Mouse (Mus musculus): ENCODE data around the gene Cd69. TPM values are rescaled to one million over a fixed set of nuclear protein-coding genes. Genes with fewer than 3 reads are reported as not detected.
A peak's percentile ranks its signal among the peaks of the same experiment; 100 is the strongest.

Cd69 gene
- total RNA-seq, 2 experiments from 2014 or later = 0.31 TPM; not detected in 1

DNA sequence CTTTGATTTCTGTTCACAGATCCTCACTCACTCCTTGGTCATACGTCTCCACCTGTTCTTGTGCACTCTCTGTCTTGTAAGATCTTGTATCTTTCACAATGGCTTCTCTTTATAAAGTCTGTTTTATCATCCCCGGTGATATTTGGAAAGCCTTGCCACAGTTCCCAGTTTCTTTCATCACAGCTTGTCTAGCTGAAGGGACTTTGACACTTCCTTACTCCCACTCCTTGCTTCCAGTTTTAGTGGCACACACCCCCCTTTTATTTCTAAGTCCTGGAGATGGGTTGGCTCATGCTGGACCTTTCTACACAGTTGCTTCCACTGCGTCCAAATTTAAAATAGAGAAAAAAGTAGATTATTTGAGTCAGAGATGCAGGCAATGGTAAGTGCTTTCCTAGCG lies 20.9 kb downstream of the Cd69 start:
- no peak for DNase-seq
- intact Hi-C loops (cut with DNase I) = no loop called here

DNA sequence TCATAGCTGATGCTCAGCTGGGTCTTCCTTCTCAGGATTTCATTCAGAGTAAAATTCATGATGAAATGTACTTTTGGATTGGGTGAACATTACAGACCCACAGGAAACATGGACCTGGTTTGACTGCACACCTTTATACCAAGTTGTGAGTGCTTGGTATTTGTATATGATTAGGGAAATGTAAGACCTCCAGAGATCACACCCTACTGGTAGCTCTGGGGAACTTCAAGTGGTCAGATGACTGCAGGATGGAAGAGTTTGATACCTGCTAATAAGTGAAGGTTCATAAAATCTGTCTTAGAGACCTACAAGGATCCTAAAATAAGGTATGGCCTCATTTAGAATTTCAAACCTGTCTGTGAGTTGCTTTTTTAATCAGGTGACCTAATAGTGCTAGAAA lies 27.0 kb downstream of the Cd69 start:
- no peak for DNase-seq
- intact Hi-C loops (cut with DNase I) = loop anchor here (2.0 kb wide), 1 partner anchor 157 kb away; no protein-coding TSS in a partner anchor

DNA sequence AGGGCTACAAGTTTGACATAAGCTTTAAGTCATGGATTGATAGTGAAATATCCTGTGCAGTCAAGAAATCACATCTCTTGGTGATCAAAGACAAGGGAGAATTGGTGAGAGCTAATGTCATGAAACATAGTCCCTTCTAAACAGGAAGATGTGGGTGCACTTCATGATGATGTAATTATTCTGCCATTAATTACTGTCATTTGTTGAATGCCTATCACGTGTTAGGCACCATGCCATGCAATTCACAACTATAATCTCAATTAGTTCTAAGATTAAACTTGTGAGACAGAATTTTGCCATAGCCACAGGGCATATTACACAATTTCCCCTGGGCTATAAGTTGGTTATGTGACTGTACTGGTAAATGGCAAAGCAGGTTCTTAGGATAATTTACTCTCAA lies 28.2 kb downstream of the Cd69 start:
- intact Hi-C loops (cut with DNase I) = no loop called here
- DNase-seq = no peak

DNA sequence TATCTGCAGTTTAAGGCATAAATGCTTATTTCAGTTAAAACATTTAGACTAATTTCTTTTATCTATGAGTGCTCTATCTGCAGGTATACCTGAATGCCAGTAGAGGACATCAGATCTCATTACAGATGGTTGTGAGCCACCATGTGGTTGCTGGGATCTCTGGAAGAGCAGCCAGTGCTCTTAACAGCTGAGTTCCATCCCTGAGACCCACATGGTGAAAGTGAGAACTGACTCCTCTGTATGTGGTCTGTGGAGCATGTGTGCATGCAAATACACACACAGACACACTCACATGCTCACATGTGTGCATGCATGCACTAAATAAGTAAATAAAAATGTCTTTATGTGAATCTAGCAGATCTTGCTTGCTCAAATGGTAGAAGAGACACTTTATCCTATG lies 29.4 kb downstream of the Cd69 start:
- DNase-seq = no peak
- intact Hi-C loops (cut with DNase I) = loop anchor here (2.0 kb wide), 1 partner anchor 149 kb away; no protein-coding TSS in a partner anchor

DNA sequence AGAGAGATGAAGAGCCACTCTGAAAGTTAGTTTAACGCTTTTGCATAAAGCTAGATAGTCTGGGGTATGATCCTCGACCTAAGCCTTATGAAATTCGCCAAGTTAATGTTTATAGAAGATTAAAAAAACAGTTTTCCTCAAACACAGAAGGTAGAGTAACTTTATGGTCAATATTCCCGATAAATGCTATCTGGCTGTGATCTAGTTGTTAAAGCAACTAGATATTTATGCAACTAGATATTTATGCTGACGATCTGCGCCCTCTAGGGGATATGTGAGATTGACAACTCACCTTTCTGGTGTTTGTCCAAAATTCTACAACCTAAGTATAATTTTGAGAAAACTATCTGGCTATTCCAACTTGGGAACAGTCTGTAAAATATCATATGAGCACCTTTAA lies 33.3 kb downstream of the Cd69 start:
- DNase-seq = no peak
- intact Hi-C loops (cut with DNase I) = no loop called here

DNA sequence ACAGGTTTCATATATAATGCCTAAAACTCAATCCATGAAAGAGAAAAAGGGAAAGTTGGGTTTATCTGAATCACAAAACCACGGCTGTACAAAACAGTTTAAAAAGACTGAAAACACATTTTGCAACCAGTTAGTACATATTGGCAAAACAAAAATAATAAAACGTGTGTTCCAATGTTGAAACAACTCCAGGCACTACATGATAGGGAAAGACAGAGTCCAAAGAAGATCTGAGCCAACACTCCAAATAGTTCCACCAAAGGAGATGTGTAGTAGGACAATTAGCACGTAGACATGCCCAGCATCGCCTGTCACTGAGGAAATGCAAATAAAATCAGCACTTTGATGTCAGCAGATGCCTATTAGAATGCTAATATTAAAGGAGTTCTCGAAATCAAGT lies 33.8 kb downstream of the Cd69 start:
- intact Hi-C loops (cut with DNase I) = no loop called here
- DNase-seq = no peak

DNA sequence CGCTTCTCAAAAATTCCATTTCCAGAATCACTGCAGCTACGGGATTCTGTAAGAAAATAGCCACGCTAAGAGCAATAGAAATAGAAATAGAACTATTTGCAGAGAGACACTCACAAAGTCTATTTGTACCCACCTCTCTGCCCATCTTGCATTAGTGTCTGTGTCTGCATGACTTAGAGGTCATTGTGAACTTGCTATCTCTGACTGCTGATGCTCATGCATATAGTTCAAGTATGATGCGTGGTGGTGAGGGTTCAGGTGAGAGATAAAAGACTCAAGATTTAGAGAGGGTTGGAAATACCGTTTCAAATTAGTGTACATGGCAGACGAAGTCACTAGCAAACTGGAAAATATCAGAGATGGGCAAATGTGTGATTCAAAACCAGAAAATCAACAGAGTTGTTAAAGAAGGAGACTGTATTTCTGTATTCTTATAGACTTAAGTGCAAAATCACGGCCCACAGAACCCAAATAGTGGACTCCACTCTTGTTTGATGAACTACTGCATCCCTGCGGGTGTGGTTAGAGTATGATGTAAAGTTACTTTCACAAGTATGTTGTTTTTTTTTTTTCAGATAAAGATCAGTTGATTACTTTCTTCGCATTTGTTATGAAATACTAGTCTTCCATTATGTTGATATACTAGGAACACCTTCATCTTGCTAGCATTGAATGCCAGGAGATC lies 35.5 kb downstream of the Cd69 start:
- no peak for DNase-seq
- intact Hi-C loops (cut with DNase I) = loop anchor here (10.0 kb wide), 1 partner anchor 475 kb away; no protein-coding TSS in a partner anchor

DNA sequence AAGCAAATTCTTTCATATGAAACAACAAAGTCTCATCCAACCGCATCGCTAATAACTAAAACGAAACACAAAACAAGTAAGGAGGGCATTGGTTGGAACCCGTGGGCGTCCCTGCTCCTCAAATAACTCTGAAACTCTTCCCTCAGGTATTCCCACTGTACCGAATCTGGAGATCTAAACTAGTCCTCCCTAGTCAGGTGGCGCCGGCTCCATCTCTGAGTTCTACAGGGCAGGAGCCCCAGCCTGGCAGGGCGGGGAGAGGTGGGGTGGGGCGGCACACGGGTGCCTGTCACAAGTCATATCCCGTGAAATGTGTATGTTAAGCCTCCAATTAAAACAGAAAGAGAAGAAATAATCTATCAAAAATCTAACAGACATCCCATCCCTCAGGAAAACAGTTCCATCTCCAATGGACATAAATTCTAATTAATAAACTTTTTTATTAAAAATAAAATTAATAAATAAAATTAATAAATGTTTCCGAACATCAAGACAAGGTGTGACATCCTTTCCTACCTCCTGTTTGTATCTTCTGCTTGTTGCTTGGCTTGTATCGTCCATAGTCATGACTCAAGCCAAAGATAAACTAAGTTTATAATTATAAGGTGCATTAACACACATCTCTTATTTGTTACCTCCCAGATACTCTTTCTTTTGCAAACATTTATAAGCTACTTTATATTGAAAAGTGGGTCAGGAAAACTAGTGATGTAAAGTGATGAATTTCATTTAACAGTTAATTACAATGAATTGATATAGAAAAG lies 36.8 kb downstream of the Cd69 start:
- intact Hi-C loops (cut with DNase I) = loop anchor here (10.0 kb wide), 1 partner anchor 474 kb away; no protein-coding TSS in a partner anchor
- peak; percentile 50 to 60 for DNase-seq

DNA sequence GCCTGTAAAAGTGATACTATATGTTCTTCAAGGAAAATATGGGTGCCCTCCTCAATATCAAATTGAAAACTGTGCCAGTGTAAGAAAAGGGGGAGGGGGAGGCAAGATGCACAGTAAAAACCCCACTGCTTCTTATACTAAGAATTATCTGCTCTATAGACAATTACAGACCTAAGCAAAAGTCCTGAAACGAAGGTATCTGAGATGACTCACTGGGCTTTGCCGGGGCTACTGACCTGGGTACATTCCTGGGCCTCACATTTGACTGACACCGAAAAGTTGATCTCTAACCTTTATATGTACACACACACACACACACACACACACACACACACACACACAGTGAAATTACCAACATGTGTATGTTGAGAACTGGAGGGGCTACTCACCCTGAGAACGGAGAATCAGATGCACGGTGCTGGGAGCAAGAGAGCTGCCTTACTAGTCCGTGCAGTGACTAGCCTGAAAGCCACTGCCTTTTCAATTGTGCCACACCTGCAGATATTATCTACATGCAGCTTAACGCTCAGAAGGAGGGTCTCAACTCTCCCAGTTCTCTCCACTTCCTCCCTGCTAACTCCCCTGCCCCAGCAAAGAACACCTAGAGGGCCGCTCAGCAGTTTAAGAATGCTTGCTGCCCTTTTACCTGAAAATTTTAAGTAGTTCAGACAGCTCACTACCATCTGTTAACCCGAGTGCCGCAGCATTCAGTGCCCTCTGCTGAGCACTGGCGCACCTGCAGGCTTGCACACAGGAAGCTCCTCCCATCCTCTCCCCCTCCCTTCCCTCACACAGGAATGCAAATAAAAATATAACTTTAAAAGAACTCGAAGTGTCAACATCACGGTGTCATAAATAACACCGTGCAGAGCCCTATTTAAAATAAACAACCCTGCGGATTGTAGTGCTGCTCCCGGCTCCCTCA lies 37.6 kb downstream of the Cd69 start:
- intact Hi-C loops (cut with DNase I) = loop anchor here (1.0 to 10.0 kb wide), 3 partner anchors 21 to 473 kb away; no protein-coding TSS in a partner anchor
- peak; percentile 81 to 87 for DNase-seq

DNA sequence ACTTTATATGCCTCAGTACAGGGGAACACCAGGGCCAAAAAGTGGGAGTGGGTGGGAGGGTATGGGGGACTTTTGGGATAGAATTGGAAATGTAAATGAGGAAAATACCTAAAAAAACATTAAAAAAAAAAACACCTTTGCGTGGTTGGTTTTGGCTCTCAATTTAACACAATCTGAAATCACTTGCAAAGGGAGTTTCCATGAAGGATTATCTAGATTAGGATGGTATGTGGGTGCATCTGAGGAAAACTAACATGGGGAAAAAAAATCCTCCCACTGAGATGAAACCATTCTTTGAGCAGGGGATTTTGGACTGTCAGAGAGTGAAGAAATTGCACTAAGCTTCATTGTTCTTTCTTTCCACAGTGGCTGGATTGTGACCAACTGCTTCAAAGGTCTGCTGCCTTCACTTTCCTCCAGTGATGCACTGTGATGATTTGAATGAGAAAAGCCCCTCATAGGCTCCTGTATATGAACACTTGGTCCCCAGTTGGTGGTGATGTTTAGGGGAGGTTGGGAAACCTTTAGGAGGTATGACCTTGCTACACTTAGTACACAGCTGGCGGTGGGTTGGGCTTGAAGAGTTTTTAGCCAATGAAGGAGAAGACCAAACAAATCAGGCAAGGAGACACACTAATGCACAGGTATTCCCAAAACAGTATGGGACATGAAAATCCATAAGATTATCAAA lies 38.4 kb downstream of the Cd69 start:
- intact Hi-C loops (cut with DNase I) = loop anchor here (1.0 to 10.0 kb wide), 3 partner anchors 20 to 472 kb away; no protein-coding TSS in a partner anchor
- DNase-seq = no peak

DNA sequence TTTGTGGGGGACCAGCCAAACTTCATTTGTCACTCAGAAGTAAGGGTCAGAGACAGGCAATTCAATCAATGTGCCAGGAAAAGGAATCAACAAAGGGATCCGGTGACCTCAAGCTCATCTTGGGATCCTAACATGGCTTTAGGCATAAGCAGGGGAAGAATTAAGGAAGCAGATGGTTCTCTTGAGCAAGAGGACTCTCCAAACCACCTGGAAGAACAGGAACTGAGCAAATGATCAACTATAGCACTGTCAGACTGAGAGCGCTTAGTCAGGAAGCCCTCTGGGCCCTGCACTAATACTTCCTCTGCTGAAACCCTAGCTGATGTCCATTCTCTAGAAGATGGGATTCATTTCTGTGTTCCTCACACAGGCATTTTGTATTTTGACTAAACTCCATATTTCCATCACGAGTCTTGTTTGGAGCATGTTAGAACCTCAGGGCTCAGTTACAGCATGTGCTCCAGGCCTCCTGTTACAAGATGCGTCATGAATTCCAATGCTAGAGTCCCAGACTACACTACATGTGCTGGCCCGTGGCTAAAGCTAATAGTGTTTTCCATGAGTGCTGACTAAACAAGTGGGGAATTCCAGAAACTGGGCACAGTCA lies 39.3 kb downstream of the Cd69 start:
- DNase-seq = peak in 1 of 2 experiments; percentile 39
- intact Hi-C loops (cut with DNase I) = loop anchor here (2.0 to 10.0 kb wide), 2 partner anchors 19 to 471 kb away; no protein-coding TSS in a partner anchor

DNA sequence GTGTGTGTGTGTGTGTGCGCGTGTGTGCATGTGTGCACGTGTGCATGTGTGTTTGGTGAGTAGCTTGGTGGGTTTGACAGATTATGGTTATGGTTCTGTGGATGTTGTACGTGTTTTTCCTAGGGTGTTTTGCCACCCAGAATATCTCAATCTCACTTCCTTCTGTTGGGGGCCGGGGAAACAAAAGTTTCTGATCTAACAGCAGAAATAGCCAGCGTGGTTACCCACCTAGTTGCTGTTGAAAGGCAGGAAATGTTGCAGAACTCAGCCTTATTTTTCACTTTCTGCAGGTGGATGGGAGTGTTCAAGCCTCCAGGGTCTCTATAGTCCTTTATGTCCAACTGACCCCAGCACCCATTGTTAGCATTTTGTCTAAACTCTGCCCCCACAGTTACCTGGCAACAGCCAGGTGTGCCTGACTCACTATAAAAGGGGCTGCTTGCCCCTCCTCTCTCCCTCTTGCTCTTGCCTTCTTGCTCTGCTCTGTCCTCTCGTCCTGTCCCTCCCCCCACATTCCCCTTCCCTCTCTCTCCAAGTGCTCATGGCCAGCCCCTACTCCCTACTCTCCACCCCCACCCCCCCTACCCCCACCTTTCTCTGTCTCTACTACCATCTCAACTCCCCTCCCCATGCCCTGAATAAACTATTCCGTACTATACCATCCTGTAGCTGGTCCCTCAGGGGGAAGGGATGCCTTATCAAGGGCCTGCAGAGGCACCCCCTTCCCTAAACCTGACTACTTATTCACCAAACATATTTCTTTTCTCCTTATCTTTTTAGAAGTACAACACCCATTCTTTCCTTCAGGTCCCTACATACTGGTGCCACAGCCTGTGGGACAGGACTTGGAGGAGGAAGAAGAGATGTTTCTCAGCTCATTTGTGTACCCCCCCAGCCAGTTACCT lies 40.5 kb downstream of the Cd69 start:
- intact Hi-C loops (cut with DNase I) = loop anchor here (10.0 kb wide), 1 partner anchor 470 kb away; no protein-coding TSS in a partner anchor
- no peak for DNase-seq

DNA sequence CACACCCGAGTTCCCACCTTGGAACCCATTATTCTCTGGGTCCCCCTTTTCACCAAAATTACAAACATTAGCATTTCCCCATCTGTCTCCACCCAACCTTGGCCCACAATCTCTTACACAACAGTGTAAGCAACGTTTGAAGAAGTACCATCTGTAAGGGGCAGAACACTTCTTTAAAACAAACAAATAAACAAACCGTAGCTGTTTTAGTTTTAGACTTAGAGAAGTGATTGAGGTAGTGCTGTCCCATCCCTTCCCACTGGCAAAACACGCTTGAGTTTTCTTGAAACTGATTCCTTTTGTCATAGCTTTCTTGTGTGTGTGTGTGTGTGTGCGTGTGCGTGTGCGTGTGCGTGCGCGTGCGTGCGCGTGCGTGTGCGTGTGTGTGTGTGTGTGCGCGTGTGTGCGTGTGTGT lies 41.3 kb downstream of the Cd69 start:
- no peak for DNase-seq
- intact Hi-C loops (cut with DNase I) = loop anchor here (10.0 kb wide), 1 partner anchor 469 kb away; no protein-coding TSS in a partner anchor

DNA sequence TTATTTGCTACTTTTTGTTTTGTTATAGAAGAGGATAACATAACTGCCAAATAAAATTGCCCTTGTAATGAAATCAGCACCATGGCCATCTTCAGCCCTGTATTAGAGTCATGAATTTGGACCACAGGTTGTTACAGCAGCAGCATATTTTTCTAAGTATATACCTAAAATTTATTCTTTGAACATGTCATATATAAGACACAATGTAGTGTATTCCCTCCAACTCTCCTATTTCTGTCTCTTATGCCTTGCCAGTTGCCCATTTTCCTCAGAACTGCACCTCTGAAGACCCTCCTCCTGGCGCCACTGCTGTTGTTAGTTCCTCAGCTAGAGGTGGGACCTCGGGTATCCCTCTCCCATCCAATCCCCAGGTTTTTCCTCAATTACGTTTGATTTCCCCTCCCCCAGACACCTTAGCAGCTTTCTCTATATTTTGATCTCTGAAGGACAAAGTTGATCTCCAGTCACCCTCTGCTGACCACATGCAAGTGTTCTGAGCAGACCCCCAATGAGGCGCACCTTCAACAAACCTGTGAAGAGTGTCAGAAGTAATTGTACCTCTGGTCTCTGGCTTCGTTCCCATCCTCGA lies 41.8 kb downstream of the Cd69 start:
- no peak for DNase-seq
- intact Hi-C loops (cut with DNase I) = loop anchor here (10.0 kb wide), 1 partner anchor 469 kb away; no protein-coding TSS in a partner anchor

DNA sequence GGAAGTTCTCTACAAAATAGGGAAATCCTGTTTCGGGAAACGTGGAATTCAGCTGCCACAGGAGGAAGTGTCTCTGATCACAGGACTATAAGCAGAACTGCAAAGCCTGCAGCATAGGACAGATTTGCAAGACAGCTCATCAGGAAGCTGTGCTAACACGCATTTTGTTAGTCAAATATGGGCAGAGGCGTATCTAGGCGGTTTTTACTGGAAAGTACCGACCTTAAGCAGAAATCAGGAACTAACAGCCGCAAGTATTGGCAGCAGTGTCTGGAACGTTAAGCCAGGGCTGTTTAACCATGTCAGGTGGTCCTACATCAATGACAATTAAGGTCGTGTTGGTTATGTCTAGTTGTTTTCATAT lies 42.4 kb downstream of the Cd69 start:
- no peak for DNase-seq
- intact Hi-C loops (cut with DNase I) = loop anchor here (10.0 kb wide), 1 partner anchor 468 kb away; no protein-coding TSS in a partner anchor

DNA sequence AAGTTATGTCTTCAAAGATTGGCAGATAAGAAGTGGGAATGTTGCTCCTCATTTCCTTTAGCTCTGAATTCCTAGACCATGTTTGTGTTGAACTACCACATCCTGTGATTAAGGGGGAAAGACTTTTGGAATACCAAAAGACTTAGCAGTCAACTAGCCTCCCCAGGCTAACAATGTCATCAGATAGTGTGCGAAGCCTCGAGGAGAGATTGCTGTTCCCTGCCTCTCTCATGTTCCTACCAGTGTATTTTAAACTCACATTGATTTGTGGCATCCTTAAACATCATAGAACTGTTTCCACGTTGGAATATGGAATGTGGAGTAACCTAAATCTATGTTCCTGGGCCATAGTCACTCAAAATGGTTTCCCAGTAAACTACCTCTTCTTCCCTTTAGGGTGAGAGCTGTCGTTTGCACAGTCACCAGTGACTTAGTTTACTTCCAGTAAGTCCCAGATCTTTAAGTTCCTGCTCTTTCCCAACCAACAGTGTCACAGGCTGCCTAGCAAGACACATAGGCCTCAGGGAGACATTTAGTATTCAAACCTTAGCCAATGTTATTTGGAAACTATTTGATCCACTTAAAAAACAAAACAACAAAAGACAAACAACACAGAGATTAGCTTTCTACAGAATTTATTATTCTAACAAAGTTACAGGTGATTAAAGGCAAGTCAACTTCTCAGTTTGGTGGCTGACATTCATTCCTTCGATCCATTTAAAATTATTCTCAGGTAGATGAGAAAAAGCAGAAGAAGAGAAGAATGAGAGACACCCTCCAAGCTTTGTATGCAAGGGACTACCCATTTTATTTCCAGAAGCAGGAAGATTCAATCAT lies 43.0 kb downstream of the Cd69 start:
- intact Hi-C loops (cut with DNase I) = loop anchor here (10.0 kb wide), 1 partner anchor 467 kb away; no protein-coding TSS in a partner anchor
- DNase-seq = no peak

Measured in gastrocnemius, postnatal 36 days (tissue).